Mouse (Mus musculus) gastrocnemius, adult 2 months (tissue): Measurements from ENCODE around the gene Cipc. TPM values are rescaled to one million over a fixed set of nuclear protein-coding genes. Genes with fewer than 3 reads are reported as not detected.
A peak's percentile ranks its signal among the peaks of the same experiment; 100 is the strongest.

Experiments
- DNase-seq: peaks from one replicate; pipeline ENCODE4 v3.0.0; 2022
- H3K27ac ChIP-seq: fragments of 200-600 bp; 2 replicates; pipeline ENCODE4 v1.8.1; 2022; ENCODE audit warnings: mild to moderate bottlenecking
- H3K4me3 ChIP-seq: fragments of 200-600 bp; 2 replicates; pipeline ENCODE4 v1.8.1; 2022; ENCODE audit warnings: mild to moderate bottlenecking, moderate library complexity
- CTCF ChIP-seq: fragments of 200-600 bp; IDR thresholded peaks from 2 replicates; pipeline ENCODE4 v1.8.1; 2022; ENCODE audit warnings: antibody characterized with exemption, mild to moderate bottlenecking, moderate library complexity
- intact Hi-C: fragments of 180-260 bp; cut with DNase I; formaldehyde crosslinking; loops from one replicate; pipeline ENCODE4 v1.15.1; 2025
- total RNA-seq, 2 experiments: library from RNA; stranded (reverse); gene quantifications; 2 replicates each; pipeline ENCODE4 v1.2.3; 2021

The Cipc gene
- total RNA-seq, 2 experiments from 2014 or later = 32.2 to 33.8 TPM

GRCm38 (mm10) chr12:86914756-86915155 is 32.1 kb upstream of the Cipc start:
- no peak for DNase-seq
- no peak overlapping the region for H3K4me3 ChIP-seq
- no peak for TF ChIP-seq CTCF
- peak overlapping the region; percentile 77 for H3K27ac ChIP-seq
- intact Hi-C loops = no loop called here

- intact Hi-C loops = no loop called here
- peak overlapping the region; percentile 77; the same call in 1 of the 2 replicates for H3K27ac ChIP-seq
- no peak for TF ChIP-seq CTCF
- H3K4me3 ChIP-seq = no peak overlapping the region
- DNase-seq = no peak
Observed at GRCm38 (mm10) chr12:86915617-86916016, 31.2 kb upstream of the Cipc start.

GRCm38 (mm10) chr12:86916796-86917573 is 29.9 kb upstream of the Cipc start:
- TF ChIP-seq CTCF = no peak
- peak; percentile 73 for DNase-seq
- Histone ChIP-seq H3K27ac (peak overlapping the region; percentile 75), H3K4me3 (no peak overlapping the region)
- intact Hi-C loops = no loop called here

- H3K27ac ChIP-seq = peak overlapping the region; percentile 75
- intact Hi-C loops = no loop called here
- TF ChIP-seq CTCF = no peak
Observed at GRCm38 (mm10) chr12:86918361-86918967, 28.4 kb upstream of the Cipc start.

GRCm38 (mm10) chr12:86918983-86919722 is 27.7 kb upstream of the Cipc start:
- H3K27ac ChIP-seq = peak overlapping the region; percentile 75
- intact Hi-C loops = no loop called here
- no peak for TF ChIP-seq CTCF
- H3K4me3 ChIP-seq = no peak overlapping the region
- DNase-seq = no peak

More at GRCm38 (mm10) chr12:86918361-86918967, 28.4 kb upstream of the Cipc start:
- peak; percentile 59 for DNase-seq
- H3K4me3 ChIP-seq = no peak overlapping the region

GRCm38 (mm10) chr12:86923837-86924236 is 23.0 kb upstream of the Cipc start:
- intact Hi-C loops = loop anchor here (1.0 to 5.0 kb wide), 2 partner anchors 127 to 152 kb away; no protein-coding TSS in a partner anchor
- H3K27ac ChIP-seq = peak overlapping the region; percentile 75

GRCm38 (mm10) chr12:86930934-86931729 is 15.7 kb upstream of the Cipc start:
- intact Hi-C loops = no loop called here
- H3K27ac ChIP-seq = peak overlapping the region; percentile 89
- no peak for TF ChIP-seq CTCF
- no peak for DNase-seq
- H3K4me3 ChIP-seq = no peak overlapping the region

More at GRCm38 (mm10) chr12:86923837-86924236, 23.0 kb upstream of the Cipc start:
- H3K4me3 ChIP-seq = no peak overlapping the region
- TF ChIP-seq CTCF = peak; percentile 93
- DNase-seq = peak; percentile 84

GRCm38 (mm10) chr12:86931919-86932574 is 14.8 kb upstream of the Cipc start:
- no peak for TF ChIP-seq CTCF
- no peak overlapping the region; the same call in 1 of the 2 replicates for H3K4me3 ChIP-seq
- intact Hi-C loops = no loop called here
- peak; percentile 91 for DNase-seq
- H3K27ac ChIP-seq = peak overlapping the region; percentile 89

- Histone ChIP-seq H3K4me3 (no peak overlapping the region; the same call in 1 of the 2 replicates), H3K27ac (peak overlapping the region; percentile 89)
- no peak for TF ChIP-seq CTCF
- DNase-seq = peak; percentile 74
- intact Hi-C loops = no loop called here
Observed at GRCm38 (mm10) chr12:86932575-86932952, 14.3 kb upstream of the Cipc start.

GRCm38 (mm10) chr12:86934748-86935147 is 12.1 kb upstream of the Cipc start:
- no peak for TF ChIP-seq CTCF
- H3K4me3 ChIP-seq = no peak overlapping the region
- H3K27ac ChIP-seq = peak overlapping the region; percentile 89

GRCm38 (mm10) chr12:86935692-86936282 is 11.1 kb upstream of the Cipc start:
- intact Hi-C loops = no loop called here
- no peak overlapping the region for H3K4me3 ChIP-seq
- no peak for DNase-seq
- H3K27ac ChIP-seq = peak overlapping the region; percentile 89
- no peak for TF ChIP-seq CTCF

More at GRCm38 (mm10) chr12:86934748-86935147, 12.1 kb upstream of the Cipc start:
- intact Hi-C loops = no loop called here
- no peak for DNase-seq
